Mouse (Mus musculus) ovary, postnatal 36 days (tissue): Measurements from ENCODE around the gene Acta2.

Experiments
- DNase-seq: peaks from one replicate; pipeline ENCODE4 v3.0.0; 2022; ENCODE audit warnings: low spot score, mixed read lengths

The Acta2 gene

GRCm38 (mm10) chr19:34254880-34255681, at the start of gene Acta2:
Gene Acta2 (minus strand): TSS chr19:34255590.
- DNase-seq: peak; percentile 17

DNA sequence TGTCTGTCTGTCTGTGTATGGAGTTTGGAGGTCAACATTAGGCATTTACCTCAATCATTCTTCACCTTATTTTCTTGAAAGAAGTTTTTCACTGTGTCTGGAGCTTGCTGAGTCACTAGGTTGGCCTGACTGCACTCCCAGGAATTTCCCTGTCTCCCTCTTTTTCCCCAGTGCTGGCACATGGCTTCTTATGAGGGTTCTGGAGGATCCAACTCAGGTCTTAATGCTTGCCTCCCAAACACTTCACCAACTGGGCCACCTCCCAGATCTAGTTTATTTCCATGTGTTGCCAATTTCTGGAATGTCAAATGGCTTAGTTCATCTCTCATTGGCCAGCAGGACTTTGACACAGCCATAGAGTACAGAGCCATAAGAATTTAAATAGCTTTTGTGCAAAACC, 49.5 kb upstream of the Acta2 start:
- no peak for DNase-seq

DNA sequence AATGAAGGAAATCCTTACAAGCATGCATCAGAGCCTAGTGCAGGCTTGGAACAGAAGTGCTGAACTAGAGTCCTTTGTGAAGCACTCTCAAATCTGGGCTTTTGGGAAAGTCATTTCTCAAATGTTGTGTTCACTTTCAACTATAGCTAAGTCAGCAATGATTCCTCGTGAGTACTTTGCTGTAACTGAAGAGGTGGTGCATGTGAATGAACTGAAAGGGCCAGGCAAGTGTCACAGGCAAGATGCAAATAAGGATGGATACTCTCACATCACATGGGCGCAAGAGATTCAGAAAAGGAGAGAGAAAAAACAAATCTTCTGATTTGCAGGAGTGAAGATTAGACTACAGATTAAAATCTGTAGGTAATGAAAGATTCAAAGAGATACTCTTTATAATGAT, 45.0 kb upstream of the Acta2 start:
- no peak for DNase-seq

GRCm38 (mm10) chr19:34299229-34299628, 43.8 kb upstream of the Acta2 start:
- no peak for DNase-seq

DNA sequence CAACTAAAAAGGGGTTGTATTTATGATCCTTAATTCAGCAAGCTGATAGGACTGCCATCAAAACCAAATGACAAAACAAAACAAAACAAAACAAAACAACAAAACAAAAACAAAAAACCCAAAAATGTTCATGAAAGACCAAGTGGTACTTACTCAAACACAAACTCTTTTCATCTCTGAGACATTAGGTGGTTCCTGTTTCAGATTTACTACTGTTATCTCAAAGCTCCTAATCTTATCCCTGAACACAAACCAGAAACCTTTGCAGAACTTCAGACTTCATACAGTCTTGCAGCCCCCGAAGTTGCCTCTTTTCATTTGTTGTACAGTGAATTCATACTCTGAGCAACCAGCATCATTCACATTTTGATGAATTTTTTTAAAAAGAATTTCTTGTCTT, 43.1 kb upstream of the Acta2 start:
- DNase-seq: no peak

- DNase-seq: no peak
Measured at GRCm38 (mm10) chr19:34295442-34295841, 40.1 kb upstream of the Acta2 start.

DNA sequence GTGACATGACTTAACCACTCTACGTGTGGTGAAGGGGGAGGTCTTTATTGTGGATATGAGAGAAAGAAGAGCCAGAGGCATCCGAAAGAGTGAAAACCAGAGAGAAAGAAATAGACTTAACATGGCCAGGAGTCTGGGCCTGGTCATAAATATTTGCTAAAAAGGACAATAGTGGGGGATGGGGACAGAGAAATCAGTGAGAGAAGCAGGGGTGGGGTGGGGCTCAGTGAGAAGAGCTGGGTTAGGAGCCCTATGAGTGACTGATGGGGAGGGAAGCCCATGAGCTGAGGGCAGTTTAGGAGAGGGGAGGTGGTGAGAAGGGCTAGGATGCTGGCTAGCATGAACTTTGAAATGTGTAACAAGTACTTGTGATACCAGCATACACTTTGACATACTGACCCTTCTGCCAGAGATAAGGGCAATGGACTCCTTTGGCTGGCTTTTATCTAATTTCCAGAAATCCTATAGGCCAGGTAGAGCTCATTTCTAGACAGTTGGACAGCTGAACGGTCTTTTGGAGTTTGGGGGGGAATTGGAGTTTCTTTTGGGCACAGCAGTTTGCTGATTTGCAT, 38.1 kb upstream of the Acta2 start:
- no peak for DNase-seq

GRCm38 (mm10) chr19:34292701-34293100, 37.3 kb upstream of the Acta2 start:
- no peak for DNase-seq

GRCm38 (mm10) chr19:34291956-34292355, 36.6 kb upstream of the Acta2 start:
- DNase-seq: no peak

DNA sequence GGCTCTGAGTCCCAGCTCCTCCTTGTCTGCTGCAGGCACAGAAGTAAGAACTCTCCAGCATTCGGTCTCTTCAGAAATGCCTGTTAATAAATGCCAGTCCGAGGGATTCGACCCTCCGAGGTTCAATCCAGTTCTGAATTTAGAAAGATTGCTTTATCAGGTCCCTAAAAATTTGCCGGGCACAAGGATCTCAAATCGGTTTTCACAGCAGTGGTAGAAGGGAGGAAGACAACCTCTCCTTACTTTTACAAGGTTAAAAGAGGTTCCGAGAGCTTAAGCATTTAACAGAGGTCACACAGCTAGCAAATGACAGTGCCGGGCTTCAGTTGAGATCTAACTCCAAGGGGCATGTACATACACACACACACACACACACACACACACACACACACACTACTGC, 36.0 kb upstream of the Acta2 start:
- DNase-seq: no peak

DNA sequence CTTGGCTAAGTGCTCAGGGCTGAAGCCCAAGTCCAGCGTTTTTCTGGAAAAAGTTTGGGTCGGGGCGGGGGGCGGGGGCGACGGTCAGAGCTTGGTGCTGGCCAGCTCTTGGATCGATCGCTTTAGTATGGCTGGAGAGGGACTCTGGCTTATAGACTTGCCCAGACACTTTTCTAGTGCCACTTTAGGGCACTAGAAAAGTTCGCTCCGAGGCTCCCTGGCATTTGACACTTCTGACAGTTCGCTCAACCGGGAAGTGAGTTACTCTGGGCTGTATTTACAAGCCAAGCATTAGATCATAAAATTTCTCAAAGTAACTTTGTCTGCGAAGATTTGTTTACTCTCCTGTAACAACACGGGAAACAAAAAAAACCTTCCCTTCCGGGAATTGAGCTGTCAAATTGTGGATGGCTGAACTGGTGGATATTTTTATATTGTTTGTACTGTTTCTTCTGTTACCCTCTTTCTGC, 35.5 kb upstream of the Acta2 start:
- no peak for DNase-seq

DNA sequence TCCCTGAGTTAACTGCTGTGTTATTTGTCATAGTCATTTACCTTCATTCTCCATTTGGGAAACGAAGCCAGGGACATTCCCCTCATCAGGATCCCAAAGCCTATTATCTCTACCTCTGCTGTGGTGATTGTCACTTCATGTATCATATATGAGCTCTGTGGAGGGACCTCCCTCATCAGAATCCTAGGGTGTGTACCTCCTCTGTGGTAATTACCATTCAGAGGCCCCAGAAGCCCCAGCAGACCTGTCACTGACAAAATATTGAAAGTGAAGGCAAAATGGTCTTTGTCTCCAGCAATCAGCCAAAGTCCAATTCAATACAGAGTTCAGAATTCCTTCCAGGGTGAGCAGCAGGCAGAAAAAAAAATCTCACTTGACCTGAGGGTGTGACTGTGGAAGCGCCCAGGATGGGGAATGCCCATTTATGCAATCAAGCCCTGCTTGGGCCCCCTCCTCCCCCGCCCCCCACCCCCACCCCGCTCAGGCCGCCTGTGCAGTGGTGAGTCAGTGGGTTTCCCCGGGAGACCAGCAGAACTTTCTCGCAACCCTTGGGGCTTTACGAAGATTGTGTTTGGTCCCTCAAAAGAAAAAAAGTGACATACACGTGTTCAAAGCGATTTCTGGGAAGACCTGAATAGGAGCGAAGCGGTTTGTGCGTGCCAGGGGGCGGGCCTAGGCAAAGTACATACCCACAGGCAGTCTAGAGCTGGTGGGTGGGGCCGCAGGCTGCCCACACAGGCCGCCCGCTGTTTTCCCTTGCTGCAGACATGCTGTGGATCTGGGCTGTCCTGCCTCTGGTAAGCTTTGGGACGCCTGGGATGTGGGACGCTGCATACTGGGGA, 34.8 kb upstream of the Acta2 start, which contains the start of gene Fas:
TSS of gene Fas (plus strand) at position 719 of the 842 bp plus-strand sequence.
- peak; percentile 77 for DNase-seq

- DNase-seq: no peak
Measured at GRCm38 (mm10) chr19:34288696-34289095, 33.3 kb upstream of the Acta2 start.

- DNase-seq: no peak
Measured at GRCm38 (mm10) chr19:34287656-34288415, 32.4 kb upstream of the Acta2 start.

DNA sequence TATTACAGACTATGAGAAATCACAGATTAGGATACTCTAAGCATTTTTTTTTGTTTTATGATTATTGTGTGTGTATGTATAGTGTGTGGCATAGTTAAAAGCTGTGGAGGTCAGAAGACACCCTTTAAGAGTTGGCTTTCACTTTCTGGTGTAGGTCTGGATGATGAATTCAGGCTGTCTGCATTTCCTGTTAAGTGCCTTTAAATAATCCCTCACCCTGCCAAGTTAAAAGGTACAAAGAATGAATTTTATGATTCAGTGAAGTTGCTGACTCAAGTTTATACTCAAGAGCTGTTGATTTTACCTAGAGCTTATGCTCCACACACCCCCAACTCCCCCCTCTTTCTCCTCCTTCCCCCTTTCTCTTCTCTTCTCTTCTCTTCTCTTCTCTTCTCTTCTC, 31.8 kb upstream of the Acta2 start:
- no peak for DNase-seq

GRCm38 (mm10) chr19:34284826-34285225, 29.4 kb upstream of the Acta2 start:
- no peak for DNase-seq

DNA sequence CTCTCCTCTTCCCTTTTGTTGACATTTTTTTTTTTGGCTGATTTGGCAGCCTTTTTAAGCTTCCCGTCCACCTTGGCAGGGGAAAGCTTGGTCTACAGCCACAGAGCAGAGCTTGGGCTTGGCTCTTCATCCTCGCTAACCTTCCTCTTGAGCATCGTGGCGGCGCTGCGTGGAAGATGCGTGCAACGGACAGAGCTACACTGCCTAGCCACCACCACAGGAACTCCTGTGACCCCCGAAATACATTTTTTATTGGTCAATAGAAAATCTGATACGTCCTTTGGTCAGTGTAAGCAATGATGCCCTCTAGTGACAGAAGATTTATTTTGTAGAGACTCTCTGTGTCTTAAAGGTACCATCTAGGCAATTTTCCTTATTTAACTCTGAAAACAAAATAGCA, 29.0 kb upstream of the Acta2 start:
- no peak for DNase-seq

DNA sequence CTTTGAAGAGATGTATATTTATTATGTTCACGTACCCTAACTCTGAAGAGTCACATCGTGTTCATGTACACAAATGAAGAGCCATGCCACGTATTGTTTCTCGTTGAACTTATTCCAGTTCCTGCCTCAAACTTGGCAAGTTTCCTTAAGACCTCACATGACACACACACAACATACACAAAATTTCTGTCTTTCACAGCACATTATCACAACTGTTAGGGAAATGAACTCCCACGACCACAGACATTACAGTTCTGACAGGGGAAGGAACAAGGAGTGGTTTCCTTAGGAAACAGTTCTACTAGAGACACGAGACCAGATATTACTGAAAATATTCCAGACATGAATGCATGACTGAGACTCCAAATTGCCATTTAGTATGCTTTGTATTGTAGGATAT, 28.2 kb upstream of the Acta2 start:
- no peak for DNase-seq

DNA sequence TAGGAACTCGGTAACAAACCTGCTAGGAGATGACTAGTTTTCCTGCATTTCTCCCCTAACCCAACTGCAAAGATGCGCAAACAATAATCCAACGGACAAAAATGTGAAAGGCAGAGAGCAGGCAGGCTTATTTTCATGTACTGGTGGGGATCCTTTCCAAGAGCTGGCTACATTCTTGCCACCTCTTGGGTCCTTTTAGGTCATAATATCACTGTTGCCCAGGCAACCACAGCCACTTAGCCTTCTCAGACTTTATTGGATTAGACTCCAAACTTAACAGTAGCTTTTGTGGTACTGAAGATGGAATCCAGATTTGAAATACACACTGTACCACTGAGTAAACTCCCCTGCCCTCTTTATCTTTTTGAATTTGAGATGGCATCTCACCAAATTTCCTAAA, 22.7 kb upstream of the Acta2 start:
- no peak for DNase-seq

DNA sequence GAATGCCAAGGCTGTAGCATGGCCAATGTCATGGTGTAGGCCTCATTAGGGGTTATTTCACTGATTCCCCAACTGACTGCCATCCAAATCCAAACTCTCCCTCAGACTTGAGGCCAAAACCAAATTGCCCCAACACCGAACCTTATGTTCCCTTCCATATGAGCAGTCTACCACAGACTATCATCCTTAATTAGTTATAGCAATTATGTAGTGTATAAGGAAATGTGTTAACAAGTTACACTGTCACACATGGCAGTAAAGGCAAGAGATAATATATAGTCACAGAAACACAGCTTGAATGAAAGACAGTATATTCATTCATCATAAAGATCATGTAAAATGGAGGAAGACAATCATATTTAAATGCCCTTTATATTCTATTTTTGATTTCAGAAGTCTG, 17.7 kb upstream of the Acta2 start:
- DNase-seq: no peak

DNA sequence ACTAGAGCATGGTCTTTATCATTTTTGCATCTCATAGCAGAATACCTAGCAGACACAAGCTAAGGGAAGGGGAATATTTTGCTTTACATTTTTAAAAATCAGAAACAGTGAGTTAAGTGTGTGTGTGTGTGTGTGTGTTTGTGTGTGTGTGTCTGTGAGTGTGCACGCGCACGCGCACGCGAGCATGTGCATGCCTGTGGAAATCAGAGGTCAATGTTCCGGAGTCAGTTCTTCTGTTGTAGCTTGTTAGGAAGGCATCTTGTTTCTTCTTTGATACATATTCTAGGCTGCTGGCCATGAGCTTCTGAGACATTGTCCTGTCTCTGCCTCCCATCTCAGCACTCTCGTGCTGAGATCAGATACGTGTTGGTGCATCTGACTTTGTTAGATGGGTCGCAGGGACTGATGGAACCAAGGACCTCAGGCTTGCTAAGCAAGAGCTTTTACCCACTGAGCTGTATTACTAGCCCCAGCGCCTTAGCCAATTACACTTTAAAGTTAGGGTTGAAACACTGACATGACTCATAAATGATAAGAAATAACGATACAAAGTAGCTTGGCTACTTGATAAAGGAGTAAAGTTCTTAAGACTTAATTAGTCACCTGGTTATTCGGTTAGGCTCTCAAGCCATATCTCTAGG, 15.6 kb upstream of the Acta2 start:
- DNase-seq: no peak
